Mouse (Mus musculus) ES-Bruce4 (cell line): ENCODE measurements at regions not wholly inside any gene's neighbourhood (a gene's known extent, or its start where the extent isn't known, plus 50 kb on each side); places are given as distances from the start of the nearest gene placed in this dataset.

ENCODE experiments used
- CTCF ChIP-seq: IDR thresholded peaks from one replicate; pipeline ENCODE4 v1.8.1; 2011; ENCODE audit warnings: low read depth, low read length
- EP300 ChIP-seq: IDR thresholded peaks from 2 replicates; pipeline ENCODE4 v1.6.1; 2011; ENCODE audit warnings: low read depth, low read length; ENCODE audit not compliant: insufficient read depth
- POLR2A ChIP-seq: IDR thresholded peaks from one replicate; pipeline ENCODE4 v1.8.1; 2011; ENCODE audit warnings: low read length; ENCODE audit not compliant: insufficient read depth

DNA sequence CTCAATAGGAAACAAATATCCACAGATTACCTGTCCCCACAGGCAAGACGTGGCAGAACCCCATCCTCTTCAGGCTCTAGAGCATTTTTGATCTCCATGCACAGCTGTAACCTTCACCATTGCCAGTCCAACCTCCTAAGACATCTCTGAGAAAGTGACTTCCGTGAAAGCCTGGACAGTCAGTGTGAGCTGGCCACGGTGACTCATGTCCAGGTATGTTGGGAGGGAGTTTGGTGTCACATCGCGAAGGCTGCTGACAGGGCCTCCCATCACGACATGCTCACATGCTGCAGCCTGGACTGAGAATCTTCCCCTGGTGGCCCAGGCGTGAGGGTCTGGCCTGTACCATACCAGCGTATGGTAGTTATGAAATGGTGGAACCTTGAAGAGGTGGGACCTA lies 449.0 kb upstream of the Jarid2 start:
- TF ChIP-seq CTCF (no peak), EP300 (no peak), POLR2A (no peak)
